Mouse (Mus musculus) stomach, postnatal 0 days (tissue): ENCODE results near the gene Myo5a.

Experiments used
- CTCF ChIP-seq: IDR thresholded peaks from 2 replicates; pipeline ENCODE4 v1.5.1; 2016; ENCODE audit warnings: antibody characterized with exemption, low read depth, mild to moderate bottlenecking, moderate library complexity
- EP300 ChIP-seq: optimal IDR thresholded peaks from 2 replicates; pipeline ENCODE3; 2016; ENCODE audit warnings: antibody characterized with exemption

GRCm38 (mm10) chr9:75234983-75235627, 164.3 kb downstream of the Myo5a start:
- TF ChIP-seq CTCF = no peak
- TF ChIP-seq EP300 = no peak
